Mouse (Mus musculus) cortical plate, adult 2 months (tissue): ENCODE data around the gene Srsf9.

Experiments used
- CTCF ChIP-seq: fragments of 200-500 bp; IDR thresholded peaks from 2 replicates; pipeline ENCODE4 v1.5.1; 2011; ENCODE audit warnings: mild to moderate bottlenecking, control low read depth, low read length; ENCODE audit not compliant: insufficient read depth; ENCODE audit errors: extremely low read depth
- POLR2A ChIP-seq: fragments of 200-500 bp; IDR thresholded peaks from 2 replicates; pipeline ENCODE4 v1.6.1; 2011; ENCODE audit warnings: mild to moderate bottlenecking, low read length, control low read depth; ENCODE audit not compliant: insufficient read depth; ENCODE audit errors: extremely low read depth

GRCm38 (mm10) chr5:115313668-115313943 is 13.4 kb upstream of the Srsf9 start:
- TF ChIP-seq CTCF (no peak), POLR2A (no peak)
